8 mouse cellular contexts compared by ENCODE assay signal in genomic region chr10:67025573-67026236, GRCm38 (mm10).
DNase-seq lines count a peak whose midpoint lies in the region; ATAC-seq and TF ChIP-seq lines count a peak whose summit lies in the region.

No protein-coding gene starts in this region.

- 0 out of 2 replicates have a peak overlapping the region, but pooled peaks have one; percentile 10 for H3K4me2 ChIP-seq in intestine, embryonic 15.5 days (replicated peaks)

- no peak for TF ChIP-seq CTCF in testis, adult 2 months (IDR thresholded peaks at IDR 0.05; ENCODE audit: control insufficient read depth, insufficient read depth, insufficient replicate concordance, low read depth, low read length)

- no peaks in the 10 kb centered on the region for H3K27me3 ChIP-seq in intestine, embryonic 15.5 days (replicated peaks)
- no peaks in the 10 kb centered on the region for H3K27me3 ChIP-seq in limb, embryonic 10.5 days (ENCODE audit: low read depth, poor library complexity, severe bottlenecking)
- no peaks in the 10 kb centered on the region for H3K27me3 ChIP-seq in midbrain, embryonic 10.5 days (ENCODE audit: low read depth, poor library complexity, severe bottlenecking)
- H3K27me3 ChIP-seq in testis, adult 2 months (ENCODE audit: control insufficient read depth, insufficient read depth, low read length): no peaks in the 10 kb centered on the region

- DNase-seq in adrenal gland, adult (ENCODE audit: inconsistent age in 2 of 2, low spot score in 1 of 2): peak; percentile 45 to 78
- no peak for DNase-seq in adrenal gland, adult 8-10 months
- DNase-seq in cerebellum, adult 9-11 months: peak; percentile 90
- DNase-seq in gastrocnemius, postnatal 36 days: peak; percentile 68 to 77
- DNase-seq in limb, embryonic 10.5 days (ENCODE audit: low spot score): no peak
- DNase-seq in midbrain, embryonic 10.5 days (ENCODE audit: low spot score): no peak

- peaks cover 12% of the 10 kb centered on the region for H3K4me1 ChIP-seq in intestine, embryonic 15.5 days (replicated peaks)
- peaks cover 21% of the 10 kb centered on the region for H3K4me1 ChIP-seq in limb, embryonic 10.5 days
- H3K4me1 ChIP-seq in midbrain, embryonic 10.5 days: peaks cover 11% of the 10 kb centered on the region
- H3K4me1 ChIP-seq in testis, adult 2 months (ENCODE audit: control insufficient read depth, insufficient read depth, low read length): peaks cover 3% of the 10 kb centered on the region

- H3K9me3 ChIP-seq in intestine, embryonic 15.5 days: no peaks in the 10 kb centered on the region
- H3K9me3 ChIP-seq in limb, embryonic 10.5 days (replicated peaks): no peaks in the 10 kb centered on the region
- H3K9me3 ChIP-seq in midbrain, embryonic 10.5 days (replicated peaks): no peaks in the 10 kb centered on the region

- intact Hi-C loops in gastrocnemius, postnatal 36 days (cut with DNase I): no loop called here

- WGBS in intestine, embryonic 15.5 days: 25% methylated on average over 10 of the region's 10 CpGs
- 57% methylated on average over 10 of the region's 10 CpGs for WGBS in limb, embryonic 10.5 days
- 75% methylated on average over 10 of the region's 10 CpGs for WGBS in midbrain, embryonic 10.5 days

- ATAC-seq in intestine, embryonic 15.5 days: peak; percentile 91

- TF ChIP-seq POLR2A in testis, adult 2 months (IDR thresholded peaks at IDR 0.05; ENCODE audit: control insufficient read depth, low read depth, low read length): no peak

- no peak overlapping the region for H3K4me3 ChIP-seq in intestine, embryonic 15.5 days (replicated peaks)
- H3K4me3 ChIP-seq in limb, embryonic 10.5 days: no peak overlapping the region
- no peak overlapping the region for H3K4me3 ChIP-seq in midbrain, embryonic 10.5 days
- no peak overlapping the region for H3K4me3 ChIP-seq in testis, adult 2 months (ENCODE audit: control insufficient read depth, low read depth, low read length)

- peak overlapping the region; percentile 80 for H3K27ac ChIP-seq in intestine, embryonic 15.5 days
- H3K27ac ChIP-seq in limb, embryonic 10.5 days: peak overlapping the region; percentile 57; the same call in 1 of the 2 replicates
- peak overlapping the region; percentile 17; the same call in 1 of the 2 replicates for H3K27ac ChIP-seq in midbrain, embryonic 10.5 days (replicated peaks)
- peak overlapping the region; percentile 44 for H3K27ac ChIP-seq in testis, adult 2 months (ENCODE audit: control insufficient read depth, insufficient read depth, low read depth, low read length)

- peaks cover 2% of the 10 kb centered on the region; the same call in 1 of the 2 replicates for H3K36me3 ChIP-seq in intestine, embryonic 15.5 days
- H3K36me3 ChIP-seq in limb, embryonic 10.5 days: peaks cover 37% of the 10 kb centered on the region
- H3K36me3 ChIP-seq in midbrain, embryonic 10.5 days: peaks cover 35% of the 10 kb centered on the region
- H3K36me3 ChIP-seq in testis, adult 2 months (ENCODE audit: control insufficient read depth, insufficient read depth, low read length): no peaks in the 10 kb centered on the region

- no peak overlapping the region for H3K9ac ChIP-seq in intestine, embryonic 15.5 days

Comparison
In these comparisons a context has a peak if more than half of its experiments do, and no peak if none do; other contexts are left out.
1. DNase-seq: peak in adrenal gland, adult (2 of 2), cerebellum, adult 9-11 months (single experiment) and gastrocnemius, postnatal 36 days (2 of 2); none in adrenal gland, adult 8-10 months (single experiment), limb, embryonic 10.5 days (single experiment) and midbrain, embryonic 10.5 days (single experiment).
2. H3K27ac ChIP-seq: peak in every context shown above with its lines; median percentile 80 in intestine, embryonic 15.5 days; 57 in limb, embryonic 10.5 days; 44 in testis, adult 2 months; 17 in midbrain, embryonic 10.5 days.